Mouse (Mus musculus): ENCODE results near the gene Smim5.

GRCm38 (mm10) chr11:115884361-115884760 is 15.4 kb upstream of the Smim5 start:
- TF ChIP-seq POLR2A (IDR thresholded peaks at IDR 0.05; ENCODE audit: low read depth, low read length) (no peak), E2F4 (IDR thresholded peaks at IDR 0.05; ENCODE audit: insufficient replicate concordance, low read depth, low read length) (no peak), CTCF (conservative IDR thresholded peaks at IDR 0.05 in 1 of 2, IDR thresholded peaks at IDR 0.05 in 1 of 2; ENCODE audit: low read depth in 2 of 2, low read length in 2 of 2) (no peak), EP300 (IDR thresholded peaks at IDR 0.05; ENCODE audit: low read length) (no peak), MAX (IDR thresholded peaks at IDR 0.05; ENCODE audit: low read length) (no peak), CHD1 (IDR thresholded peaks at IDR 0.05; ENCODE audit: low read depth, low read length) (no peak), RCOR1 (conservative IDR thresholded peaks at IDR 0.05; ENCODE audit: low read depth, low read length) (no peak)

All from CH12.LX (cell line).